Mouse (Mus musculus) heart, postnatal 14 days (tissue): Measurements from ENCODE around the gene Pira2. TPM values are rescaled to one million over a fixed set of nuclear protein-coding genes. Genes with fewer than 3 reads are reported as not detected.
"Not testable (repeated sequence)": the region's sequence is repeated elsewhere in the genome, so short reads cannot be mapped to it uniquely, and the experiment has no call there.

Experiments
- DNase-seq, 2 experiments: peaks; one replicate each; pipeline ENCODE4 v3.0.0; 2021 to 2022
- intact Hi-C: fragments of 180-260 bp; cut with DNase I; formaldehyde crosslinking; loops from one replicate; pipeline ENCODE4 v1.15.1; 2025
- long read RNA-seq, 2 experiments: library from polyadenylated mRNA; stranded (forward); transcript quantifications; one replicate each; pipeline ENCODE4 v2.0.0; 2021
- total RNA-seq, 2 experiments: library from RNA; stranded (reverse); gene quantifications; 2 replicates each; pipeline ENCODE4 v1.2.3; 2021

The Pira2 gene
- total RNA-seq = under 1 TPM in 1 of 2 experiments, not detected in 1; 0.41 TPM
- long read RNA-seq, experiment 1 = 0 reads
- long read RNA-seq, experiment 2 = 0 reads

DNA sequence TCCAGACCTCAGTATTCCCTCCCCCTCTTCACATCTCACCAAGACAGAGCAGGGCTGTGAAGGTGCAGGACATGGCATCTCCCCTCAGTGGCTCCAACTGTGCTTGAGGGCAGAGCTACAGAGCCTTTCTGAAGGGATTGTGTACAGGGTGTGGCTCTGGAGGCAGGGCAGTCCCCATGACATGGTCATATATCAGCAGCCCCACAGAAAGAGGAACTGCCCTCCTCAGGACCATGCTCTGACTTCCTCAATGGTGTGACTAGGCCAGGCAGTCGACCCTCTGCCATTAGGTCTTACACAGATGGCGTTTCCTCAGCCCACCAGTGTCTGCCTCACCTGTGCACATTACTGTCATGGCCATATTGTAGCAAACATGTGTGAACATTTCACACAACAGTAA is at the start of gene Pira2:
Gene Pira2 (minus strand): TSS at position 101 of the 400 bp plus-strand sequence.
- DNase-seq, intact Hi-C loops: not testable (repeated sequence)

DNA sequence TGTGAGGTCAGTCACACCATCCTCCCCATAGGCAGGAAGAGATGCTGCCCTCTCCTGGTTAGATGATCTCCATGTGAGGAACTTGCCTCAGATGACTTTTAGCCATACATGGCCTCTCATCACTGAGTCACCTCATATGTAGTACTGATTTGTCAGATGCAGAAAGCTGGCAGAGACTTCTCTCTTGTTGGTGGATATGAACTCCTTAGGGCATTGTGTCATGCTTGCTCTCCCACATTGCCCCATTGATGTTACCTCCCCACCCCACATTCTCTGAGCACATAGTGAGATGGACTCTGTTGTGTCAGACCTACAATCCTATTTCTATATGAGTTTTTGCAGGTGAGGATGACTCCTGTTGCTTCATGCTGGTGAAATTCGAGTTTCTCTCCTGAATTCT is 30.2 kb upstream of the Pira2 start:
- DNase-seq, intact Hi-C loops: not testable (repeated sequence)

DNA sequence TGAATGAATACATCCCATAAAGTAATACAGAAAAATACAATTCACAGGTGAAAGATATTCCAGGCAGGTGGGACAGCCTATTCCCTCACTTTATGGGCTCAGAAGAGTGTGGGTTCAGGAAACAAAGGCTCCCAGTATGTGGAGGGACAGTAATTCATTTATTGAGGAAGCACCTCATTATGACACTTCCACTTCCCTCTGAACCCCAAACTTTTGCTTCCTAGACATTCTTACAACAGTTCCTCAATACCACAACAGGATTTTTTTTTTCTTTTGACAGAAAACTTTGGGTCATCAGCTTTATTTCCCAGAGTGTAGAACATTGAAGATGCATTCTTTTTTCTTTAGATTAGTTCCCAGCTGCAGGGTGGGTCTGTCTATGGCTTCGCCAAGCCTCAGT is 7.0 kb downstream of the Pira2 start:
- DNase-seq, intact Hi-C loops: not testable (repeated sequence)

DNA sequence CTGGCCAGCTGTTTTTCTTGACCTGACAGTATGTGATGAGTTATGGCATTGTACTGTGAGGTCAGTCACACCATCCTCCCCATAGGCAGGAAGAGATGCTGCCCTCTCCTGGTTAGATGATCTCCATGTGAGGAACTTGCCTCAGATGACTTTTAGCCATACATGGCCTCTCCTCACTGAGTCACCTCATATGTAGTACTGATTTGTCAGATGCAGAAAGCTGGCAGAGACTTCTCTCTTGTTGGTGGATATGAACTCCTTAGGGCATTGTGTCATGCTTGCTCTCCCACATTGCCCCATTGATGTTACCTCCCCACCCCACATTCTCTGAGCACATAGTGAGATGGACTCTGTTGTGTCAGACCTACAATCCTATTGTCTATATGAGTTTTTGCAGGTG is 14.2 kb downstream of the Pira2 start:
- intact Hi-C loops, DNase-seq: not testable (repeated sequence)

DNA sequence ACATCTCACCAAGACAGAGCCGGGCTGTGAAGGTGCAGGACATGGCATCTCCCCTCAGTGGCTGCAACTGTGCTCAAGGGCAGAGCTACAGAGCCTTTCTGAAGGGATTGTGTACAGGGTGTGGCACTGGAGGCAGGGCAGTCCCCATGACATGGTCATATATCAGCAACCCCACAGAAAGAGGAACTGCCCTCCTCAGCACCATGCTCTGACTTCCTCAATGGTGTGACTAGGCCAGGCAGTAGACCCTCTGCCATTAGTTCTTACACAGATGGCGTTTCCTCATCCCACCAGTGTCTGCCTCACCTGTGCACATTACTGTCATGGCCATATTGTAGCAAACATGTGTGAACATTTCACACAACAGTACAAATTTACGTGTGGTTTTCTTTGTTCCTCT is 19.3 kb downstream of the Pira2 start, which contains the start of gene Gm15448:
Gene Gm15448 (minus strand): TSS at position 89 of the 400 bp plus-strand sequence.
- intact Hi-C loops, DNase-seq: not testable (repeated sequence)

DNA sequence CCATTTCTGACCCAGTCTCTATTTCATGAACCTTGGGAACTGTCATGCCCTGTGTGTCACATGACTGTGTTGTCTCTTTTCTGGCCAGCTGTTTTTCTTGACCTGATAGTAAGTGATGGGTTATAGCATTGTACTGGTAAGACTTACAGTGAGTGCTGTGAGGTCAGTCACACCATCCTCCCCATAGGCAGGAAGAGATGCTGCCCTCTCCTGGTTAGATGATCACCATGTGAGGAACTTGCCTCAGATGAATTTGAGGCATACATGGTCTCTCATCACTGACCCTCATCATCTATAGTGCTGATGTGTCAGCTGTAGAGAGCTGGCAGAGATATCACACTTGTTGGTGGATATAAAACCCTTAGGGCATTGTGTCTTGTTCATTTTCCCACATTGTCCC is 32.9 kb downstream of the Pira2 start:
- intact Hi-C loops = not testable (repeated sequence)
- peak in 1 of 2 experiments; percentile 5 for DNase-seq

DNA sequence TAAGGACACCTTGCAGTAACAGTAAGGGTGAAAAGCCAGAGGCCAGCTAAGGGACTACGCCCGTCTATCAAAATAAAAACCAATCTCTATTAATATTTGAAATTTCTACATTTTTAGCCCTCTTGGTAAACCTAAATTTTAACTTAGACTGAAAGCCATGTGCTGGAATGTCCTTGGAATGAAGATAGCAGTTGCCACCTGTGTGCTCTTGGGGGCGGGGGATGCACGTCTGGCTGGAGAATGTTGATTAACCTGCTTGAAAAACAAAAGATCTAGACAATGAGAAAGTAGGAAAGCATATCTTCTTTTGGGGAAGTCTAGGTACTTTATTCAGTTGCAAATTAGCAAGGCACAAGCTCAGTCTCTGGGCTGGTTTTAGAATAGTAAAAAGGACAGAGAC is 41.9 kb downstream of the Pira2 start:
- DNase-seq, intact Hi-C loops: not testable (repeated sequence)

DNA sequence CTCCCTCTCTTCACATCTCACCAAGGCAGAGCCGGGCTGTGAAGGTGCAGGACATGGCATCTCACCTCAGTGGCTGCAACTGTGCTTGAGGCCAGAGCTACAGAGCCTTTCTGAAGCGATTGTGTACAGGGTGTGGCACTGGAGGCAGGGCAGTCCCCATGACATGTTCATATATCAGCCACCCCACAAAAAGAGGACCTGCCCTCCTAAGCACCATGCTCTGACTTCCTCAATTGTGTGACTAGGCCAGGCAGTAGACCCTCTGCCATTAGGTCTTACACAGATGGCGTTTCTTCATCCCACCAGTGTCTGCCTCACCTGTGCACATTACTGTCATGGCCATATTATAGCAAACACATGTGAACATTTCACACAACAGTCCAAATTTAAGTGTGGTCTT is 44.9 kb downstream of the Pira2 start:
- DNase-seq, intact Hi-C loops: not testable (repeated sequence)

DNA sequence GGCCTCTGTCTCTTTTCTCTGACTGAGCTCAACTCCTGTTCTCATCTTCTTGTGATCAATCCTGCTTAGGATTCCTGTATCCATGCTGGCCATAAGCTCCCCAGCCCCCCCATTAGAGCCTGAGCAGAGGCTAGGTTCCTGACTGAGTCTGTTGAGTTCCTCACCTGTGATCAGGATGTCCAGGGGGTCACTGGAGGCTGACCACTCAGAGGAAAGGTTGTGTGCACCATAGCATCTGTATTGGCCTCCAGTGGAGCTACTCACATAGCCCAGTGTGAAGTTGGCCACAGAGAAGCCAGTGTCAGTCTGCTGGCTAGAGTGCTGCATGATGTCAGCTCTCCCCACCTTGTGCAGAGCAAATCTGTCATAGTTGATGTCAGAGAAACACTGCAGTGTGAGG is 48.6 kb downstream of the Pira2 start:
- DNase-seq, intact Hi-C loops: not testable (repeated sequence)

Other genes starting within 250 kb of the Pira2 start
- gene Oscar, start 228.9 kb downstream of the Pira2 start, total RNA-seq = under 1 TPM; 0.19 to 0.34 TPM
- 1,000 to 10,000 TPM; 1,807 to 1,867 TPM for gene Ndufa3, start 227.7 kb downstream of the Pira2 start, total RNA-seq
- 10 to 100 TPM; 15.1 to 16.9 TPM for gene Tfpt, start 215.1 kb downstream of the Pira2 start, total RNA-seq
- 10 to 100 TPM; 22.5 to 26.5 TPM for gene Prpf31, start 215.1 kb downstream of the Pira2 start, total RNA-seq
- 10 to 100 TPM; 30.4 to 34.1 TPM for gene Cnot3, start 199.8 kb downstream of the Pira2 start, total RNA-seq
- gene Leng1, start 179.2 kb downstream of the Pira2 start, total RNA-seq = 1 to 10 TPM; 8.5 to 9.6 TPM
- 1 to 10 TPM; 1.1 to 2.0 TPM for gene Tmc4, start 167.5 kb downstream of the Pira2 start, total RNA-seq
- gene Tsen34, start 152.2 kb downstream of the Pira2 start, total RNA-seq = 10 to 100 TPM; 68.0 to 85.6 TPM
- gene Mboat7, start 151.5 kb downstream of the Pira2 start, total RNA-seq = 10 to 100 TPM; 22.9 to 23.1 TPM
- gene Rps9, start 141.1 kb downstream of the Pira2 start, total RNA-seq = 100 to 1,000 TPM; 628 to 698 TPM
- gene Pirb, start 124.7 kb downstream of the Pira2 start, total RNA-seq = 1 to 10 TPM; 1.1 to 1.4 TPM
- under 1 TPM in 1 of 2 experiments, not detected in 1; 0.20 TPM for gene Gm15448, start 19.4 kb downstream of the Pira2 start, total RNA-seq
- not detected for gene Gm14548, start 53.1 kb upstream of the Pira2 start, total RNA-seq
- under 1 TPM; 0.19 to 0.24 TPM for gene Lilra6, start 70.5 kb upstream of the Pira2 start, total RNA-seq
- gene Lair1, start 218.2 kb upstream of the Pira2 start, total RNA-seq = 1 to 10 TPM in 1 of 2 experiments, under 1 TPM in 1; 0.46 to 1.1 TPM